Mouse (Mus musculus) frontal cortex, postnatal 25 days (tissue): ENCODE results near the gene Tlk2.
A peak's percentile ranks its signal among the peaks of the same experiment; 100 is the strongest.

Source experiments
- DNase-seq, 2 experiments: peaks; one replicate each; pipeline ENCODE4 v3.0.0; 2022; ENCODE audit warnings: low spot score in 2 of 2

Gene Tlk2

GRCm38 (mm10) chr11:105313633-105314014 is 135.0 kb downstream of the Tlk2 start:
- no peak for DNase-seq

- no peak for DNase-seq
Observed at GRCm38 (mm10) chr11:105315296-105315695, 136.7 kb downstream of the Tlk2 start.

- DNase-seq = no peak
Observed at GRCm38 (mm10) chr11:105316121-105316520, 137.5 kb downstream of the Tlk2 start.

GRCm38 (mm10) chr11:105317769-105318168 is 139.2 kb downstream of the Tlk2 start:
- DNase-seq = no peak

GRCm38 (mm10) chr11:105321090-105321489 is 142.5 kb downstream of the Tlk2 start:
- DNase-seq = no peak

- no peak for DNase-seq
Observed at GRCm38 (mm10) chr11:105323530-105323929, 144.9 kb downstream of the Tlk2 start.

GRCm38 (mm10) chr11:105327101-105327500 is 148.5 kb downstream of the Tlk2 start:
- no peak for DNase-seq

- DNase-seq = no peak
Observed at GRCm38 (mm10) chr11:105329962-105330361, 151.4 kb downstream of the Tlk2 start.

- no peak for DNase-seq
Observed at GRCm38 (mm10) chr11:105331129-105331528, 152.5 kb downstream of the Tlk2 start.

GRCm38 (mm10) chr11:105331732-105332131 is 153.1 kb downstream of the Tlk2 start:
- DNase-seq = no peak

- DNase-seq = peak; percentile 58 to 64
Observed at GRCm38 (mm10) chr11:105332468-105332867, 153.9 kb downstream of the Tlk2 start.
